Mouse (Mus musculus): ENCODE data around the gene Col9a1. TPM values are rescaled to one million over a fixed set of nuclear protein-coding genes. Genes with fewer than 3 reads are reported as not detected.

Col9a1 gene
- polyA plus RNA-seq, 1 experiment from 2014 or later = 106 TPM

GRCm38 (mm10) chr1:24248294-24249104 lies 71.1 kb downstream of the Col9a1 start:
- Histone ChIP-seq H3K27me3 (no peaks in the 10 kb centered on the region), H3K27ac (no peak overlapping the region), H3K9me3 (no peaks in the 10 kb centered on the region), H3K4me3 (no peak overlapping the region), H3K4me2 (no peak overlapping the region), H3K4me1 (0 out of 2 replicates have a peak, but pooled peaks cover 2% of the 10 kb centered on the region), H3K36me3 (no peaks in the 10 kb centered on the region), H3K9ac (no peak overlapping the region)
- 72% methylated on average over 10 of the region's 10 CpGs for WGBS
- ATAC-seq (ENCODE audit: insufficient number of reproducible peaks, insufficient read depth, low FRiP score, low TSS enrichment, low read depth) = no peak

GRCm38 (mm10) chr1:24249105-24249664 lies 71.8 kb downstream of the Col9a1 start:
- no peaks in the 10 kb centered on the region for H3K36me3 ChIP-seq
- H3K4me3 ChIP-seq = no peak overlapping the region
- no peaks in the 10 kb centered on the region for H3K9me3 ChIP-seq
- no peak for ATAC-seq (ENCODE audit: insufficient number of reproducible peaks, insufficient read depth, low FRiP score, low TSS enrichment, low read depth)
- H3K4me2 ChIP-seq = no peak overlapping the region
- no peaks in the 10 kb centered on the region for H3K27me3 ChIP-seq
- 55% methylated on average over 3 of the region's 3 CpGs for WGBS
- no peak overlapping the region for H3K9ac ChIP-seq
- 0 out of 2 replicates have a peak, but pooled peaks cover 2% of the 10 kb centered on the region for H3K4me1 ChIP-seq
- no peak overlapping the region for H3K27ac ChIP-seq

- WGBS = 58% methylated on average over 5 of the region's 5 CpGs
- Histone ChIP-seq H3K9me3 (no peaks in the 10 kb centered on the region), H3K9ac (no peak overlapping the region), H3K27ac (no peak overlapping the region), H3K4me2 (no peak overlapping the region), H3K4me1 (no peaks in the 10 kb centered on the region), H3K4me3 (no peak overlapping the region), H3K36me3 (no peaks in the 10 kb centered on the region), H3K27me3 (no peaks in the 10 kb centered on the region)
- no peak for ATAC-seq (ENCODE audit: insufficient number of reproducible peaks, insufficient read depth, low FRiP score, low TSS enrichment, low read depth)
Measured at GRCm38 (mm10) chr1:24257961-24258360, 80.6 kb downstream of the Col9a1 start.

DNA sequence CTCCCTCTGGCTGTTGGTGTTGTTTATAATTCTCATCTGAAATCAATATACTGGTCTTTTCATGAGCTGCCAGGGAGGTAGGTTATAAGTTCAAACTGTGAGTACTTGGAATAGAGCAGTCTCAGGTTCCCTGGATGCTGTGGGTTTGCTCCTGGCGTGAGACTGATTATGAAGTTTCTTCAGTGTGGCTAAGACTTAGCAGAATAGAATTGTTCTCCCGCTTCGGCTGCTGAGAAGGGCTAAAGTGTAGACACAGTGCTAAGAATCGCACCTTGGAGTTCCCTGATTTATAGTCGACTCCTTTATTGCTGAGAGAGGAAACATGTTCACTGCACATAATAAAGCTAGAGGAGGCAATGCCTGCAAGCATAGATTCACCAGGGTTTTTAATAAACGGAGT lies 82.0 kb downstream of the Col9a1 start:
- H3K9me3 ChIP-seq = no peaks in the 10 kb centered on the region
- H3K36me3 ChIP-seq = no peaks in the 10 kb centered on the region
- no peak overlapping the region for H3K27ac ChIP-seq
- H3K27me3 ChIP-seq = no peaks in the 10 kb centered on the region
- 51% methylated on average over 6 of the region's 6 CpGs for WGBS
- ATAC-seq (ENCODE audit: insufficient number of reproducible peaks, insufficient read depth, low FRiP score, low TSS enrichment, low read depth) = no peak
- no peak overlapping the region for H3K9ac ChIP-seq
- H3K4me2 ChIP-seq = no peak overlapping the region
- no peaks in the 10 kb centered on the region for H3K4me1 ChIP-seq
- H3K4me3 ChIP-seq = no peak overlapping the region

DNA sequence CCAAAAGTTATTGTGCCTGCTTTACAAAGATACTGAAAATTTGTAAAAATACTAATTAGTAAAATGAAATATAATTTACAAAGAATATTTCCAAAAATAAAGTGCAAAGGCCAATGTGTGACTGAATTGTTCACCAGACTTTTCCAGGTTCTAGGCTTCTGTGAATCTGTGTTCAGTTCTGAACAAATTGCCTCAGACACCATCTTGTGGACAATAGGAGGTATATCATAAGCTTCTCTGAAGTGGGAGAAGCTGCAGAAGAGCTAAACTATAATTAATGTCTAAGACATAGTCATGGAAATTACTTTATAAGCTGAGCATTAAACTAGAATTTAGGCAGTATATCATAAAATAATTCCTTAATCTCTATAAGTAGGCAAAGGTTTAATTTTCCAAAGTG lies 83.8 kb downstream of the Col9a1 start:
- H3K27ac ChIP-seq = no peak overlapping the region
- no peak for ATAC-seq (ENCODE audit: insufficient number of reproducible peaks, insufficient read depth, low FRiP score, low TSS enrichment, low read depth)
- H3K4me2 ChIP-seq = no peak overlapping the region
- no peaks in the 10 kb centered on the region for H3K36me3 ChIP-seq
- no peaks in the 10 kb centered on the region for H3K27me3 ChIP-seq
- no peaks in the 10 kb centered on the region for H3K9me3 ChIP-seq
- no peak overlapping the region for H3K4me3 ChIP-seq
- H3K4me1 ChIP-seq = no peaks in the 10 kb centered on the region
- H3K9ac ChIP-seq = no peak overlapping the region

DNA sequence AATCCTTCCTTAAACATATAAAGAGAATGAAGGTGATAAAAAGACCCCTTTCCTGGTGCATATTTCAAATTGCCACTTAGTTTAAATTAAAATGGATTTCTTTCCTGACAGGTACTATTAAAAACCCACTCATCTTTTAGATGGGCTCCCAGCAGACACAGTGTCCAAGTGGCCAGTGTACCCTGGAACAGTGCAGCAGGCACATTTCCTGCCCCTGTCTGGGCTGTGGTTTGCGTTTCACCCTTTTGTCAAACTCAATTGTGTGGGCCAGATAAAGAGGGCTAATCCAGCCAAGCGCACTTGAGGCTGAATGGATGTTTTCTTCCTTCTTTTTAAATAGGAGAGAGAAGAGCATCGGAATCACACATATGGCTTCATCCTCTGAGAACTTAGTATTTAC lies 89.6 kb downstream of the Col9a1 start:
- 58% methylated on average over 3 of the region's 3 CpGs for WGBS
- Histone ChIP-seq H3K4me1 (no peaks in the 10 kb centered on the region), H3K36me3 (no peaks in the 10 kb centered on the region), H3K27ac (no peak overlapping the region), H3K27me3 (no peaks in the 10 kb centered on the region), H3K4me2 (no peak overlapping the region), H3K4me3 (no peak overlapping the region), H3K9ac (no peak overlapping the region), H3K9me3 (no peaks in the 10 kb centered on the region)
- no peak for ATAC-seq (ENCODE audit: insufficient number of reproducible peaks, insufficient read depth, low FRiP score, low TSS enrichment, low read depth)

DNA sequence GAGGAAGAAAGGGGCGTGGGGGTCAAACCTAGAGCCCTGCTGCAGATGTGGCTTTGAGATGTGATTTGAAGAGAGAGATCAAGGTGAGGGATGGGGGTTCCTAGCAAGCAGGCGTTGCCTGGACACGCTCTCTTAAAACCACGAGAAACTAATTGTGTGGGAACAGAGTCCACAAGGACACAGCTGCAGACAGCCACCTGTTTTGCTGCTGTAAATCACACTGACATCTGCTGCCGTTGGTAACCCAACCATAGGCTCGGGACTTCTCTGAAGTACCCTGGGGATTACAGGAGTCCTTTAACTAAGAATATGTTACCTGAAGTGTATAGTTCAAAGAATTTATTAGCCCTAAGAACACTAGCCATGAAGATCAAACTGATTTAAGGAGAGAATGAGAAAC lies 109.0 kb downstream of the Col9a1 start:
- H3K27me3 ChIP-seq = no peaks in the 10 kb centered on the region
- 0 out of 2 replicates have a peak, but pooled peaks have one; percentile 44 for ATAC-seq (ENCODE audit: insufficient number of reproducible peaks, insufficient read depth, low FRiP score, low TSS enrichment, low read depth)
- H3K4me1 ChIP-seq = peaks cover 3% of the 10 kb centered on the region; the same call in 1 of the 2 replicates
- no peaks in the 10 kb centered on the region for H3K36me3 ChIP-seq
- no peaks in the 10 kb centered on the region for H3K9me3 ChIP-seq
- WGBS = 31% methylated on average over 6 of the region's 6 CpGs
- no peak overlapping the region for H3K27ac ChIP-seq
- no peak overlapping the region for H3K4me3 ChIP-seq
- H3K9ac ChIP-seq = no peak overlapping the region
- H3K4me2 ChIP-seq = no peak overlapping the region

DNA sequence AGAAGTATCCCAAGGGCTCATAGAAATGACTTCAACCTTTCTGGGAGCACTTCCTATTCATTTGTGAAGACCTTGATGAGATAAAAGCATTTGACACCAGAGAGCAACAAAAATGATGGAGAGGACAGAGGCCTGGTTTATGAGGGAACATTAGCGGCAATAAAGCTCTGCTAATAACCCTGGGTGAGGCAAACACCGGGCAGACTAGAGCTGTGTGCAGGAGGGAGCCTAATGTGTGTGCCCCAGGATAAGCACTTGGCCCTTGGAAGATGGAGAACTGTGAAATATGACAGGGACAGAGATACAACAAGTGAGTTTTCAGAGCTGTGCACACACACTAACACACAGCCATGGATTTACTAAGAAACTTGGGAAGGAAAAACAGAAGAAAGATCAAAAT lies 115.1 kb downstream of the Col9a1 start:
- WGBS = 80% methylated on average over 2 of the region's 2 CpGs
- Histone ChIP-seq H3K36me3 (no peaks in the 10 kb centered on the region), H3K27ac (no peak overlapping the region), H3K4me3 (no peak overlapping the region), H3K9me3 (no peaks in the 10 kb centered on the region), H3K27me3 (no peaks in the 10 kb centered on the region), H3K9ac (no peak overlapping the region), H3K4me1 (peaks cover 3% of the 10 kb centered on the region; the same call in 1 of the 2 replicates), H3K4me2 (no peak overlapping the region)
- no peak for ATAC-seq (ENCODE audit: insufficient number of reproducible peaks, insufficient read depth, low FRiP score, low TSS enrichment, low read depth)

GRCm38 (mm10) chr1:24294979-24295942 lies 117.9 kb downstream of the Col9a1 start:
- ATAC-seq (ENCODE audit: insufficient number of reproducible peaks, insufficient read depth, low FRiP score, low TSS enrichment, low read depth) = no peak
- WGBS = 74% methylated on average over 7 of the region's 7 CpGs

DNA sequence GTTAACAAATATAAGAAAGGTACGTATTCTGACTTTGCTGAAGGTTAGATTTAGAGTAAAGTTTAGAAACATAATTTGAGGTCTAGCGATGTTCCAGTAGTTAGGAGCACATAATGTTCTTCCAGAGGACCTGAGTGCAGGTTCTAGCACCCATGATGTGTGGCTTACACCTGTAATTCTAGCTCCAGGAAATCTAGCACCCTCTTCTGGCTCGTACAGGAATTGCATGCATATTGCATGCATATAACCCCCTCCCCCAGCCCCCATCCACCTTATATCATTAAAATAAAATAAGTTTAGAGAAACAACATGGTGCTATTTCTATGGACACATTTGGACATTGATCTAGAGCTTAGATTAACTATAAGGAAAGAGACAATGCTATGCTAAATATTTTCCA lies 123.3 kb downstream of the Col9a1 start:
- ATAC-seq (ENCODE audit: insufficient number of reproducible peaks, insufficient read depth, low FRiP score, low TSS enrichment, low read depth) = no peak
- no peak overlapping the region for H3K27ac ChIP-seq
- H3K4me2 ChIP-seq = no peak overlapping the region
- no peak overlapping the region for H3K4me3 ChIP-seq
- WGBS = 85% methylated on average over 3 of the region's 3 CpGs
- no peaks in the 10 kb centered on the region for H3K4me1 ChIP-seq
- H3K9me3 ChIP-seq = no peaks in the 10 kb centered on the region
- H3K27me3 ChIP-seq = no peaks in the 10 kb centered on the region
- no peak overlapping the region for H3K9ac ChIP-seq
- no peaks in the 10 kb centered on the region for H3K36me3 ChIP-seq

More at GRCm38 (mm10) chr1:24294979-24295942, 117.9 kb downstream of the Col9a1 start:
- H3K36me3 ChIP-seq = no peaks in the 10 kb centered on the region
- no peak overlapping the region for H3K4me3 ChIP-seq
- H3K9ac ChIP-seq = no peak overlapping the region
- no peaks in the 10 kb centered on the region for H3K4me1 ChIP-seq
- no peaks in the 10 kb centered on the region for H3K9me3 ChIP-seq
- H3K27me3 ChIP-seq = no peaks in the 10 kb centered on the region
- no peak overlapping the region for H3K4me2 ChIP-seq
- H3K27ac ChIP-seq = no peak overlapping the region
